Mouse (Mus musculus) embryonic fibroblast, embryonic 13.5 days (primary cell): ENCODE data around the gene Frs2.

ENCODE experiments used
- CTCF ChIP-seq: IDR thresholded peaks from 2 replicates; pipeline ENCODE4 v1.5.1; 2011; ENCODE audit warnings: mild to moderate bottlenecking, control low read depth, low read length, moderate library complexity, borderline replicate concordance; ENCODE audit not compliant: insufficient read depth
- POLR2A ChIP-seq: IDR thresholded peaks from 2 replicates; pipeline ENCODE4 v1.6.1; 2011; ENCODE audit warnings: low read depth, mild to moderate bottlenecking, control low read depth, low read length, moderate library complexity

GRCm38 (mm10) chr10:117149942-117150617, 1.7 kb upstream of the Frs2 start:
- TF ChIP-seq CTCF (no peak), POLR2A (0 out of 2 replicates have a peak, but pooled peaks have one; percentile 21)
